Mouse (Mus musculus) thymus, postnatal 10 days (tissue): ENCODE measurements around the gene Gpr132.
A peak's percentile ranks its signal among the peaks of the same experiment; 100 is the strongest.

Experiments used
- DNase-seq, 2 experiments: peaks; one replicate each; pipeline ENCODE4 v3.0.0; 2021; ENCODE audit warnings: low spot score in 2 of 2

The Gpr132 gene

DNA sequence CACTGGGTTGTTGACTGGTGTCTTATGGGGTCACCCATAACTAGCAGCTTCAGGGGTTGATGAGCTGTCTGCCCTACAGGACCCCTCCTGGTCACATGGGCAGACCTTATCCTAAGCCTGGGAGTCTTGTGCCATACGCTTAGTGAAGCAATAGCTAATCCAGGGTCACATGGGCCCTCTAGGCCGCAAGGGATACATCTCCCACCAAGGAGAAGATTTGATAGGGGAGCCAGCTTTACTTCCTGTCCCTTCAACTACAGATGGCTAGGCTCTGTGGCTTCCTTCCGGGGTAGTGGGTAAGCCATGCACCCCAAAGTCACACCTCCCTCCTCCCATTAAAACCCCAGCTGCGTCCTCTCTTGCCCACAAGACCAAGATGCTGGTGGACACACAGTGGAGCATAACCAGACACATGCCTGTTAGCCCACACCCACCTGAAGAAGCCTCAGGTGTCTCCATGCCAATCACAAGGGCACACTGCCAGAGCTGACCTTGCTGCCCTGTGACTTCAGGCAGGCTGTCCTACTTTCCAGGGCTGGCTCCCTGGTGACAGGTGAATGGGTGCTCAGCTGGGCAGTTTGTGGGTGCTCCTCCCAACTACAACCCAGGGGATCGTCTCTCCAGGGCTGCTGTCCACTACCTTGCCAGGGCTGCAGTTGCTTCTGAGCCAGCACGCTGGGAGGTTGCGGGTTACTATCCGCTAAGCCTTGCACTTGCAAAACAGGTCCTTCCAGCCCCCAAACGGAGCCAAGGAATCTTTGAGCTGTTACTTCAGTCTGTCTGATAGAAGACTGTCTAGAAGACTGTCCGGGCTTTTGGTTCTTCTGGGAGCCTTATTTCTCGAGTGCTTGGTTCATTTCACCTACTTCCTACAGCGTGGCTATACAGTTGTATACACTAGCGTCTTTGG, at the start of gene Gpr132:
Gene Gpr132, minus strand, starts transcription at position 51 of the 910 bp plus-strand sequence.
- DNase-seq = peak; percentile 62 to 63

- no peak for DNase-seq
These were observed 49.5 kb upstream of the Gpr132 start for GRCm38 (mm10) chr12:112917486-112917885.

DNA sequence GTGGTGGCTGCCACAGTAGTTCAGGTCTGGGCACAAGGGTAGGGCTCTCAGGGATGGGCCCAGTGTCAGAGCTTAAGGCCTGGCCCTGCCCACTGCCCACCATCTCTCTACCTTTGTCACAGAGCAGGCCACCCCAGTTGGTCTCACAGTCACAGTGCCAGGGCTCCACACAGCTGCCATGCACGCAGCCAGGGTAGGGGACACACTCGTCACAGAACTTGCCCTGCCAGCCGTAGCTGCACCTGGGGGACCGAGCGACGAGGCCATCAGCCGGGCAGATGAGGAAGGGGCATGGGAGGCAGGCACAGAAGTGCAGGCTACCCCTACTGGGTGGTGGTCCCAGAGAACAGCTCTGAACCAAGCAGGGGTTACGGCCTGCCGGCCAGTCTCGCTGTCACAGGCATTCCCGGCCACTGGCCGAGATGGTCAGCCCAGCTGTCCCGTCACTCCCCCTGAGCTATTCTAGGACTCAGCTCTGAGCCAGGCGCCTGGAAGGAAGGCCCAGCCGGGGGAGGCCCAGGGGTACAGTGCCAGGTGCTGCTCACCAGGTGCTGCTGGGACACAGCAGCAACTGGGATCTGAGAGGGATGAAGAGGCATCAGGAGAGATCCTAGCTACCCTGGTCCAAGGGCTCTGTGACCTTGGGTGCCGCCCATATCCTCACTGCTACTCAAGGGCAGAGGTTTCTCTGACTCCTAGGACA, 48.8 kb upstream of the Gpr132 start:
- no peak for DNase-seq

GRCm38 (mm10) chr12:112915587-112915986, 47.6 kb upstream of the Gpr132 start:
- no peak for DNase-seq

DNA sequence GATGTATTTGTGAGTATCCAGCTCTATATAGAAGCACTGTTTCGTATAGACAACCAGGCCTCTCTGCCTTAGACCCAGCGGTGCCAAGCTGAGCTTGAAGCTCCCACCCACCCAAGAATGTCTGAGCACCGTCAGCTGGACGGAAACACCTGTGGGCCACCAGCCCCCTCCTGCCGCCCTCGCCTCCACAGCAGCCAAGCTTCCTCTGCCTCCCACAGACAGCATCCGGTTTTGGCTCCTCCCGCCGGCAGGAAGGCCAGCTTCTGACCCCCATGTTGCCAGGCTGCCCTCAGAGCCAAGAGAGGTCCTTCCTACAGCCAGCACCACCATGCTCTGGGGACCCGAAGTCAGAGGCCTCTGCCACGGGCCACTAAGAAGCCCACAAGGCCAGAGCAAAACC, 46.5 kb upstream of the Gpr132 start:
- DNase-seq = peak; percentile 47 to 53

DNA sequence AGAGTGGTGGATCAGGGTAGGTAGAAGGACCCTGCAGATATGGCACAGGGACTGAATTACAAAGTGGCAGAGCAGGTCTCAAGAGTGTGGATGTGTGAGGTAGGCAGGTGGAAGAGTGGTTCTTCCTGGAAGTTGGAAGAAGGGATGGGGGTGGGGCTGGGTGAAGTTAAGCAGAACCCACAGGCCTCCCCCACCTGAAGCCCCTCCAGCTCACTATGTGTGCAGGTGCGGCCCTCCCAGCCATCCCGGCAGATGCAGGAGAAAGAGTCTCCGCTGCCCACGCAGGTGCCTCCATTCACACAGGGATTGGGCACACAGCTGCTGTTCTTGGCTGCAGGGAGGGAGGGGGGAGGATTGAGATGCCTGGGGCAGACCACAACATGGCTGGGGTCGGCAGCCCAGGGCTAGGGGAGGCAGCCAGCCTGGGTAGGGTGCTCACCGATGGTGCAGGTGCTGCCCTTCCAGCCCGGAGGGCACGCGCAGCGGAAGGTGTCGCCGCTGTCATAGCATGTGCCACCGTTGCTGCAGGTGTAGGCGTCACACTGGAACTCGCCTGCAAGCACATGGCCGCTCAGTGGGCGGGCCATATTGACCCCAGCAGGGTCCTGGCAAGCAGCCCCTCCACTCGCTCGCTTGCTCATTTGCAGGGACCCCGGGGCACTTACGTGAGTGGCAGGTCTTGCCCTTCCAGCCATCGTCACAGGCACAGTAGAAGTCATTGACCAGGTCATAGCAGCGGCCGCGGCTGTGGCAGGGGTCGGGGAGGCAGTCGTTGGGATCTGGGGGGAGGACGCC, 45.1 kb upstream of the Gpr132 start:
- DNase-seq = no peak

- DNase-seq = no peak
These were observed 43.7 kb upstream of the Gpr132 start for GRCm38 (mm10) chr12:112911701-112912100.

DNA sequence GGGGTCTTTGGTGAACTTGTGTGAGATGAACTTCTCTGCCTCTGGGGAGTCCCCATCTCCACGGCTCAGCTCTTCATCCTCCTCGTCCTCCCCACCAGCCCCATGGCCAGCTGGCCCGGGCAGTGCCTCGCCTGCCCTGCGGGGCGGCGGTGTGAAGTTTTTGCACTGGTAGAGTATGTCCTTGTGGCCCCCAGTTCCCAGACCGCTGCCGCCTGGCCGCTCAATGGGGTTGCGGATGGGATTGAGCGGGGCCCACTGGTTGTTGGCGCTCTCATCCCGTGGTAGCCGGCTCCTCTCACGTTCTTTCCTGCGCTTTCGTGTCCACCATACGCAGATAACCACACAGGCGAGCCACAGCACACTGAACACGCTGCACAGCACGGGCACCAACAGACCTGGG, 41.0 kb upstream of the Gpr132 start:
- DNase-seq = no peak

DNA sequence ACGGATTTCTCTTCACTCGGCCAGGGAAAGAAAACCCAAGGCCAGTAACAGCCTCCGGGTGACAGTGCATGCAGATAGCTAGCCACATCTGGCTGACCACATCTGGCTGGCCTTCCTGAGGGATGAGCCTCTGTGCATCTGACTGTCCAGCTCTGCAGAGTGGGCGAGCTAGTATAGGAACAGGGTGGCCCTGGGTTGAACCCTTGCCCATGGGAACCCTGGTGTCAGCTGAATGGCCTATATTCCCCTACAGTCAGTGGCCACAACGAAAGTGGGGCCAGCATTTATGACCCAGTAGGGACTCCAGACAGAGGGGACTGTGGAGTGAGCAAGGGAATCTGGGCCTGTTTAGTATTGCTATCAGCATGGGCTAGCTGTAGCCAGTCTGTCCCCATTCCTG, 37.0 kb upstream of the Gpr132 start:
- no peak for DNase-seq

DNA sequence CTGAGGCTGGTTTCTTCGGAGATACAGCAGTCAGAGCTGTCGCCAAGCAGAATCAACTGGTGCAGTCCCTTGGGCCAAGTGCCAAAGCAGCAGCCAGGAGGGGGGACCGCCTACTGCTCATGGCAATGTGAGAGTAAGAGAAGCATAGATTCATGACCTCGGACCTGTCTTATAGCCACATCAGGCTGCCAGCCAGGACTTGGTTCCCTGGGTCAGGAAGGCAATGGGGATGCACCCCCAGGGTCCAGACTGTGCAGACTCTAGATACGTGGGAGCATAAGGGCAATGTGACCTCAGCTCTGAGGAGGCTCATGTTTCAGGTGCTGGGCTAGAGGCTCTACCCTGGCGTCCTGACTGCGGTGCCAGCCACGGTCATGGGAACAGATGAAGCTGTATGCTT, 35.9 kb upstream of the Gpr132 start:
- no peak for DNase-seq

DNA sequence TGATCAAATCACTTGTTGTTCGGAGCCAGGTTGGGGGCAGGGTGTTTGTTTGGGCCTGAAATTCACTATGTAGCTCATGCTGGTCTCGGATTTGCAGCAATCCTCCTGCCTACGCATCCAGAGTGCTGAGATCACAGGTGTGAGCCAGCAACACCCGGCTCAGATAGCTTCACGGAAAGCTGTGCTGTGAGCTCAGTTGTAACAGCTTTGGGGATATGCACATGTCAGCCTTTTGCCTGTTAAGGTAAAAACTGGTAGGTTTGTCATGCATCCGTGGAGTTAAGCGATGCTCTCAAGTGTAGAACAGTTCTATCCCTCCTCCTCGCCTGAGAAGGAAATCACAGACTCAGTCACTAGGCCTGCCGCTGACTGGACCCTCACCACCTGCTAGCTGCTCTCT, 32.6 kb upstream of the Gpr132 start:
- DNase-seq = no peak

- no peak for DNase-seq
These were observed 30.9 kb upstream of the Gpr132 start for GRCm38 (mm10) chr12:112898960-112899359.

DNA sequence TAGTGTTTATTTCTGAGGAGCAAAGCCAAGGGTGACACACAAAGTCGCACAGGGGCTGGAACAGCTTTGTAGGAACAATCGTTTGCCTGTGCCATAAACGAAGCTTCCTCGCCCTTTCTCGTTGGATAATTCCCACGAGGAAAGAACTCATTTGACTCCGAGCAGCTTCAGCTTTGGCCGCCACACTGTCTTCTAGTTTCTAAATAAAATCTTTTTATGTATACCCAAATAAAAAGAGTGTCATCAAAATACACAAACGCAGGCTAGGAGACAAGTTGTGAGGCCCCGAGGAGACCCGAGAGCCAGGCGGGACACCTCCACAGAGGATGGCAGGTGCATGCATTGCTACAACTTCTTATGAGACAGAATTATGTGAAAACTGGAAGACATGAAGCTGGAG, 30.3 kb upstream of the Gpr132 start:
- DNase-seq = no peak

DNA sequence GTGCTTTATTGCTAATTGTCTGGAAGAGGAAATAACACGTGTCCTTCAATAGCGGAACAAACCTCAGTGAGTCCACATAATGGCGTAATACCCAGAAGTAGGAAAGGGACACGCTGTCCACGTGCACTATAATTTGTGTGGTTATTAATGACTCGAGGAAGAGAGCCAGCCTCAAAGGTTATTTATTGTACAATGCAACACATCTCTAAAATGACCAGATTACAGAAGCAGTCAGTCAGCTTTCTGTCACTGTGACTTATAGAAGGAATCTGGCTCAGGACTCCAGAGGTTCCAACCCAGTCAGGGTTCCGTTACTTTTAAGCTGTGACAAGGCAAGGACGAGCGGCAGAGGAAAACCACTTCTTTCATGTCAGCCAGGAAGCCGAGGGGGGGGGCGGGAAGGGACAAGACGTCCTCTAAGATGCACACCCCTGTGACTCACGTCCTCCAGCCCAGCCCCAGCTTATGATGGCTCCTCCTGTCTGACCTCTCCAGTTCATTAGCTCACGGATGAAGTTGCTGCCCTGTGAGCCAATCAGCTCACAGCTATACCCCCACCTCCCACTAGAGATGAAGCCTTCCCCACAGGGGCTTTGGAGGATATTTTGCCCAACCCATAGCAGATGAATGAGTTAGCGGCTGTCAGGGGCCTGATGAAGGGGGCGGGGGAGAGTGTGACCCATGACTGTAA, 29.6 kb upstream of the Gpr132 start:
- DNase-seq = no peak

- DNase-seq = no peak
These were observed 26.9 kb upstream of the Gpr132 start for GRCm38 (mm10) chr12:112894969-112895368.

DNA sequence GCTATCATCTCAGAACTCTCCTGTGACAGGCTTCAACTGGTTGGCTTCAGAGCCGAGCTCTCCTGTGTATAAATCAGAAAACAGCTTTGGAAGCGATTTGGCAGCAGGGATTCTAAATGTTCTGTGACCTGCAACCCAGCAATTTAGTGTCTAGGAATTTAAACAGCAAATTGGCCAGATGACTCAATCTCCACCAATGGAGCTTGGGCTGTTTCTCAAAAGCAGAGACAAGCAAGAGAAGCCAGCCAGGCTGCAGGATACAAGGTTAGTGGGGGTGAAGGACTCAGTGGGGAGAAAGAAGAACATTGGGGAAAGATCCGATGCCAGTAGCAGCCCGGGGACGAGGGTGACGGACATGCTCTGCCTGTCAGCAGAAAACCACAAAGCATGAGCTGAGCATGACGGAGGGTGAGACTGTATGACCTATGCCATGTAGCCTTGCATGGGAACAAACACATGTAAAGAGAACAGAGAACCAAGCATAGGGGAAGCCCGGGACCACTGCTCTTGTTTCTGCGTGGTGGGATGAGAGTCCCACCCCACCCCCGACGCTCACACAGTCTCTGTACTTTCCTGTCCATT, 26.4 kb upstream of the Gpr132 start:
- DNase-seq = no peak

GRCm38 (mm10) chr12:112885465-112885864, 17.4 kb upstream of the Gpr132 start:
- DNase-seq = no peak

- DNase-seq = no peak
These were observed 13.3 kb upstream of the Gpr132 start for GRCm38 (mm10) chr12:112881301-112881815.

DNA sequence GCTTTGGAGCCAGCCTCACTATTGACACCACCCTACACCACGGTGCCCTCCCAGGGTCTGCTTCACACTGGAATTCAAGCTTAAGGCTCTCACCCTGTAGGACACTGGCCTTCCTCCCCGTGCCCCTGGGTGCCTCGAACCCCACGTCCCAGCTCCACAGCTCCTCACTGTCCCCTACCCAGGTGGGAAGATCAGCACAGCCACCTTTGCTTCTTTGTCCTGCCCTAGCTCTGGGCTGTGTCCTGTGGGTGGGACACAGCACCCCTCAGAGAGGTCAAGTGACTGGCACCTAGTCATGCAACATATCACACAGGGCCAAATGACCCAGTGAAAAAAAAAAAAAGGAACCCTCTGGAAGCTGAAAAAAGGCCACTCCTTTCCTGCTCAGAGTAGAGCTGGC, 12.6 kb upstream of the Gpr132 start:
- no peak for DNase-seq

DNA sequence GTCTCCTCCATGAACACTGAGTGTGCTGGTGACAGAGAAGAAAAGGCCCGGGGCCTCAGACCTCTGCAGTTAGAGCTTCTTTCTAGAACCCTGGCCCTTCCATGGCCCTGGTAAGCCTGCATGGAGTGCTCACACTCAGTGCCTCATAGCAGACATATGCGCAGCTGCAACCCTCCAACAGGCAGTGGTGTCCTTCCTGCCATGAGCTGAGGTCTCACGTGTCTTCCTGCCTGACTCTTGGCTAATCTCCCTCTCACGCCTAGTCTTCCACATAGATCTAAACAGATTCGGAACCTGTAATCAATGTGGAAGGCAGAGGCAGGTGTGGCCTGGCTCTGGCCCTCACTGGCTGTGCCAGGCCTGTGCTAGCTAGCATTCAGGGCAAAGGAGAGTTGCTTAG, 11.7 kb upstream of the Gpr132 start:
- peak; percentile 20 to 51 for DNase-seq

- peak; percentile 31 to 36 for DNase-seq
These were observed 9.6 kb upstream of the Gpr132 start for GRCm38 (mm10) chr12:112877607-112878020.
